Mouse (Mus musculus) E14TG2a.4 (cell line): ENCODE data around the gene Mylk3.

Experiments used
- CTCF ChIP-seq: conservative IDR thresholded peaks from 2 replicates; pipeline ENCODE4 v1.5.1; 2014; ENCODE audit warnings: low read length
- NANOG ChIP-seq: IDR thresholded peaks from 2 replicates; pipeline ENCODE4 v1.6.1; 2014; ENCODE audit warnings: borderline replicate concordance, low read length, mixed read lengths

GRCm38 (mm10) chr8:85380123-85380823, 5.9 kb downstream of the Mylk3 start:
- TF ChIP-seq CTCF: no peak
- TF ChIP-seq NANOG: no peak
